Mouse (Mus musculus) cerebellum, adult 11 months (tissue): ENCODE results near the gene Olfr1371.

Experiments
- DNase-seq: peaks from one replicate; pipeline ENCODE4 v3.0.0; 2022

Olfr1371 gene

GRCm38 (mm10) chr11:52213887-52214286, at the start of gene Olfr1371:
Gene Olfr1371 (minus strand): TSS chr11:52213987.
- no peak for DNase-seq

- no peak for DNase-seq
These were observed 48.6 kb upstream of the Olfr1371 start for GRCm38 (mm10) chr11:52262338-52262737.

GRCm38 (mm10) chr11:52261937-52262336, 48.1 kb upstream of the Olfr1371 start:
- no peak for DNase-seq

- DNase-seq = no peak
These were observed 47.1 kb upstream of the Olfr1371 start for GRCm38 (mm10) chr11:52260878-52261277.

GRCm38 (mm10) chr11:52258711-52259110, 44.9 kb upstream of the Olfr1371 start:
- no peak for DNase-seq

- DNase-seq = no peak
These were observed 43.6 kb upstream of the Olfr1371 start for GRCm38 (mm10) chr11:52257376-52257775.

GRCm38 (mm10) chr11:52255077-52255476, 41.3 kb upstream of the Olfr1371 start:
- no peak for DNase-seq

- DNase-seq = peak; percentile 76
These were observed 40.0 kb upstream of the Olfr1371 start for GRCm38 (mm10) chr11:52253674-52254375.

- no peak for DNase-seq
These were observed 38.9 kb upstream of the Olfr1371 start for GRCm38 (mm10) chr11:52252692-52253091.

- DNase-seq = no peak
These were observed 38.0 kb upstream of the Olfr1371 start for GRCm38 (mm10) chr11:52251770-52252169.

- DNase-seq = no peak
These were observed 35.7 kb upstream of the Olfr1371 start for GRCm38 (mm10) chr11:52249452-52249851.

GRCm38 (mm10) chr11:52240898-52241542, 27.2 kb upstream of the Olfr1371 start:
- no peak for DNase-seq

- no peak for DNase-seq
These were observed 20.7 kb upstream of the Olfr1371 start for GRCm38 (mm10) chr11:52234509-52234908.

GRCm38 (mm10) chr11:52233906-52234305, 20.1 kb upstream of the Olfr1371 start:
- no peak for DNase-seq

GRCm38 (mm10) chr11:52233043-52233653, 19.4 kb upstream of the Olfr1371 start:
- no peak for DNase-seq

- DNase-seq = peak; percentile 90
These were observed 18.1 kb upstream of the Olfr1371 start, which contains the start of gene Skp1a for GRCm38 (mm10) chr11:52231606-52232541. Gene Skp1a (plus strand): TSS chr11:52231995.

GRCm38 (mm10) chr11:52230694-52231093, 16.9 kb upstream of the Olfr1371 start:
- no peak for DNase-seq

GRCm38 (mm10) chr11:52228722-52229448, 15.1 kb upstream of the Olfr1371 start:
- DNase-seq = no peak

- no peak for DNase-seq
These were observed 13.9 kb upstream of the Olfr1371 start for GRCm38 (mm10) chr11:52227466-52228226.

- DNase-seq = no peak
These were observed 13.3 kb upstream of the Olfr1371 start for GRCm38 (mm10) chr11:52227053-52227452.

- DNase-seq = no peak
These were observed 12.3 kb upstream of the Olfr1371 start for GRCm38 (mm10) chr11:52225986-52226599.
